Mouse (Mus musculus) forebrain, embryonic 12.5 days (tissue): Measurements from ENCODE around the gene Zfp933. TPM values are rescaled to one million over a fixed set of nuclear protein-coding genes. Genes with fewer than 3 reads are reported as not detected.
"Not testable (repeated sequence)": the region's sequence is repeated elsewhere in the genome, so short reads cannot be mapped to it uniquely, and the experiment has no call there.

Experiments
- ATAC-seq: fragments of 200-750 bp; cut with Nextera tagmentation; 2 replicates; pipeline ENCODE4 v1.8.0; 2017; ENCODE audit warnings: moderate TSS enrichment; ENCODE audit not compliant: low FRiP score
- H3K27ac ChIP-seq: fragments of 300-500 bp; sonication (generic); 2 replicates; pipeline ENCODE4 v1.5.1; 2016; ENCODE audit warnings: mild to moderate bottlenecking
- H3K27me3 ChIP-seq: fragments of 300-500 bp; sonication (generic); 2 replicates; pipeline ENCODE4 v1.6.1; 2016; ENCODE audit warnings: mild to moderate bottlenecking
- H3K36me3 ChIP-seq: fragments of 300-500 bp; sonication (generic); replicated peaks from 2 replicates; pipeline ENCODE4 v1.6.1; 2016; ENCODE audit warnings: mild to moderate bottlenecking
- H3K4me1 ChIP-seq: fragments of 300-500 bp; sonication (generic); 2 replicates; pipeline ENCODE4 v1.6.1; 2016
- H3K4me2 ChIP-seq: fragments of 300-500 bp; sonication (generic); 2 replicates; pipeline ENCODE4 v1.6.1; 2016; ENCODE audit warnings: mild to moderate bottlenecking, moderate library complexity
- H3K4me3 ChIP-seq: fragments of 300-500 bp; sonication (generic); replicated peaks from 2 replicates; pipeline ENCODE4 v1.5.1; 2016; ENCODE audit warnings: mild to moderate bottlenecking
- H3K9ac ChIP-seq: fragments of 300-500 bp; sonication (generic); 2 replicates; pipeline ENCODE4 v1.6.1; 2016; ENCODE audit warnings: mild to moderate bottlenecking
- H3K9me3 ChIP-seq: fragments of 300-500 bp; sonication (generic); 2 replicates; pipeline ENCODE4 v1.6.1; 2016
- WGBS: fragments of 180-500 bp; shearing (Covaris S2); methylation state at CpG from one replicate; pipeline ENCODE4 v1.1.7; 2016; 5-methylcytosine and 5-hydroxymethylcytosine counted together
- polyA plus RNA-seq: library from polyadenylated mRNA; unstranded; fragments of >200 nt; fragmentation: Nextera tagmentation; extraction: Ambion mirVana; gene quantifications from 2 replicates; pipeline ENCODE4 v1.2.1, GENCODE M21; 2016

Zfp933 gene
- polyA plus RNA-seq, 1 experiment from 2014 or later: 6.1 TPM

DNA sequence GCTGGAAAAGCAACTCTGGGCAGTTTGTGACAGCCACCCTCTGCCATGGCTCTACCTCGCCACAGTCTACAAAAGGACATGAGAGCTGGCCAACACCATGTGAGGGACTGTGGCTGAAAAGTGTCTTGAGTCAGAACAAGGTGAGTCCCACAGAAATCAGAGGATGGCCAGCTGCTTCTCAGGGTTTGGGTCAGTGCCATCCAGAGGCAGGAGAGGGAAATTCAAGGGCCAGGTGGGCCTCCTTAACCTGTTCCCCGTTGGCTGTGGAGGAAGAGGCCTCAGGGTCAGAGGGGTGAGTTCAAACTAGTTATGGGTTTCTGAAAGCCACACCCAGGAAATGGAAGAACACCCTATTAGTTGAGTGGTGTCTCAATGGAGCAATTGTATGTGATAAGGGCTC is 31.3 kb upstream of the Zfp933 start:
- H3K9me3 ChIP-seq: no peaks in the 10 kb centered on the region
- 74% methylated on average over 2 of the region's 2 CpGs for WGBS
- no peak overlapping the region for H3K4me3 ChIP-seq
- H3K27ac ChIP-seq: no peak overlapping the region
- H3K4me1 ChIP-seq: no peaks in the 10 kb centered on the region
- peaks cover 93% of the 10 kb centered on the region for H3K36me3 ChIP-seq
- no peak overlapping the region for H3K9ac ChIP-seq
- no peak overlapping the region for H3K4me2 ChIP-seq
- no peaks in the 10 kb centered on the region for H3K27me3 ChIP-seq
- no peak for ATAC-seq

DNA sequence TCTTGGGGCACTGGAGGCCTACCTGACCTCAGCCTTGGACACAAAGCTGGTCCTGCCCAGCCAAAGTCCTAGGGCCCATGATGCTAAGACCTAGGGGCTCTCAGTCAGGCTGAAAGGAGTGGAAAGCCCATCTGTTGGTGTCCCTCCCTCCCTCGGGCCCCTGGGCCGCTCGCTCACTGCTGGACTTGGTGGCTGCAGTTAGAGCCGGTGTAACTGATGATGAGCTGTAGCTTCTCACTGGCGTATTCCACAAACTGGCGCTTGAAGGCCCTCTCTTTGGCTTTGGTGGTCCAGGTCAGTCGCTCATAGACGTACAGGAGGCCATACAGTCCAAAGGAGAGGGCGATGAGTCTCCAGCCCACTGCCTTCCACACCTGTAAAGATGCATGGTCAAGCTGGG is 30.4 kb upstream of the Zfp933 start:
- Histone ChIP-seq H3K27me3 (no peaks in the 10 kb centered on the region), H3K36me3 (peaks cover 94% of the 10 kb centered on the region), H3K9ac (no peak overlapping the region), H3K9me3 (no peaks in the 10 kb centered on the region), H3K4me1 (no peaks in the 10 kb centered on the region), H3K4me3 (no peak overlapping the region), H3K4me2 (no peak overlapping the region), H3K27ac (no peak overlapping the region)
- 94% methylated on average over 9 of the region's 9 CpGs for WGBS
- ATAC-seq: no peak

DNA sequence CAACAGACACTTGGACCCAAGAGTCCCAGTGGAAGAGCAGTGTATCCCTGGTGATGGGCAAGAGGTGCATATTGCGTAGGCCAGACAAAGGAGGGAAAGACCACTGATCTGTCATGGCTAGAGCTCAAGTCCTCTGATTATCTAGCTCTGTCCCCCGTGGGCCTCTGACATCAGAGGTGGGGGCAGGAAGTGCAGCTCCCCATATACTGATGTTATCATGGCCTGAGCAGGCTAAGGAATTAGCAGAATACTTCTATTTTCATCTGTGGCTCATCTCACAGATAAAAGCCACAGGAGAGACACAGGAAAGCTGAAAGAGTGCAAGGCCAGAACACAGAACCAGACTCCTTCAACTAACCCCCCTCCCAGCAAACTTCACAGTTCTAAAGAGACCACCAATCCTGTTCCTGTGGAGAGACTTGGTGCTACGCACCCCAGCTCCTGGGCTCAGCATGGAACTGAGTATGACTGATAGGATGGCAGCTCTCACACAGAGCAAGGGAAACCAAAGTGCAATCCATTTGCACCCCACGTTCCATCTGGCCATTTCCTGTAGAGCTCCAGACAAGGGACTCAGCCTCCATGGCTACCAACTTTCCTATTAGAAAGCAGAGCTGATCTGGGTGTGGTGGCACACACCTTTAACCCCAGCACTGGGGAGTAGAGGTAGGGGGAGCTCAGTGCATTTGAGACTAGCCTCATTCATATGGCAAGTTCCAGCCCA is 27.8 kb upstream of the Zfp933 start:
- ATAC-seq: no peak
- no peak overlapping the region for H3K9ac ChIP-seq
- no peak overlapping the region for H3K4me2 ChIP-seq
- no peak overlapping the region for H3K27ac ChIP-seq
- H3K27me3 ChIP-seq: no peaks in the 10 kb centered on the region
- H3K4me3 ChIP-seq: no peak overlapping the region
- H3K4me1 ChIP-seq: no peaks in the 10 kb centered on the region
- 91% methylated on average over 4 of the region's 4 CpGs for WGBS
- H3K9me3 ChIP-seq: no peaks in the 10 kb centered on the region
- peaks cover 89% of the 10 kb centered on the region for H3K36me3 ChIP-seq

DNA sequence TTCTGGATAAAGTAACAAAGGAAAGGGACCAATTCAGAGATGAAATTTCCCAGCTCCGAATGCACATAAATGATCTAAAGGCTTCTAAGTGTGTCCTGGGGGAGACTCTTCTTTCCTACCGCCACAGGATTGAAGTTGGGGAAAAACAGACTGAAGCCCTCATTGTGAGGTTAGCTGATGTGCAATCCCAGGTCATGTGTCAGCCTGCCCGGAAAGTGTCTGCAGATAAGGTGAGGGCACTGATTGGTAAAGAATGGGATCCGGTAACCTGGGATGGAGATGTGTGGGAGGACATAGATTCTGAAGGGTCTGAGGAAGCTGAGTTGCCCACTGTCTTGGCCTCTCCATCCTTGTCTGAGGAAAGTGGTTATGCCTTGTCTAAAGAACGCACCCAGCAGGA is 21.1 kb upstream of the Zfp933 start:
- Histone ChIP-seq H3K4me1 (peaks cover 29% of the 10 kb centered on the region), H3K36me3 (peaks cover 45% of the 10 kb centered on the region), H3K27ac (no peak overlapping the region), H3K9me3 (no peaks in the 10 kb centered on the region), H3K4me3 (peak overlapping the region; percentile 84), H3K9ac (peak overlapping the region; percentile 71), H3K27me3 (no peaks in the 10 kb centered on the region), H3K4me2 (peak overlapping the region; percentile 88)
- ATAC-seq: no peak
- WGBS: 14% methylated on average over 5 of the region's 5 CpGs

DNA sequence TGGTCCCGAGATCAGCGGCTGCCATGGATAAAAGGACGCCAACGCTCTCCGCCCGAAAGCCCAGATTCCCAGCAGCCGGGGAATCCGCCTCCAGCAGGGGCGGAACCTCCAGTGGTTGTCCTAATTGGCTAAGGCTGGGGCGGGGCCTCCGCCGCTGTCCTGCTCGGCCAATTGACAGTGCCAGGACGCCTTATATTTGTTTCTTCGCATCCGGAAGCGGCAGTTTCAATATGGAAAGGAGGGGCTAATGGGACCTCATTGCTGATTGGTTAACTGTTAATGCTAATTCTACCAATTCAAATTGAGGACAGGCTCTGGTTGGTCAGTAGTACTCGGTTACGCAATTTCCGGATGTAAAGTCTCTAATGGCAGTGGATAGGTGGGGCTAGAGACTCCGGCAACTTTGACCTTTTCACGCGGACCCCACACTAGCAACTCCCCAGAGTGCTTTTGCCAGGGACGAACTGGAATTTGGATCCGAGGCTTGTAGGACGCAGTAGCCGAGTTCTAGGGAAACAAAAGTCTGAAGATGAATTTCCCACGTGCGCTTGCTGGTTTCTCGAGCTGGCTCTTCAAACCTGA is 20.4 kb upstream of the Zfp933 start, which contains the start of the genes Miip and Fv1:
Gene Miip, minus strand, starts transcription at position 367 of the 582 bp plus-strand sequence.
Gene Fv1, plus strand, starts transcription at position 530 of the 582 bp plus-strand sequence.
- WGBS: under 1% methylated on average over 30 of the region's 30 CpGs
- Histone ChIP-seq H3K4me2 (peak within 1 kb of the TSS; percentile 88), H3K36me3 (peaks cover 42% of the 10 kb centered on the region), H3K4me3 (peak within 1 kb of the TSS; percentile 84), H3K27ac (peak within 1 kb of the TSS; percentile 80), H3K4me1 (peaks cover 29% of the 10 kb centered on the region), H3K9me3 (no peaks in the 10 kb centered on the region), H3K27me3 (no peaks in the 10 kb centered on the region), H3K9ac (peak within 1 kb of the TSS; percentile 83)
- peak; percentile 99 for ATAC-seq

DNA sequence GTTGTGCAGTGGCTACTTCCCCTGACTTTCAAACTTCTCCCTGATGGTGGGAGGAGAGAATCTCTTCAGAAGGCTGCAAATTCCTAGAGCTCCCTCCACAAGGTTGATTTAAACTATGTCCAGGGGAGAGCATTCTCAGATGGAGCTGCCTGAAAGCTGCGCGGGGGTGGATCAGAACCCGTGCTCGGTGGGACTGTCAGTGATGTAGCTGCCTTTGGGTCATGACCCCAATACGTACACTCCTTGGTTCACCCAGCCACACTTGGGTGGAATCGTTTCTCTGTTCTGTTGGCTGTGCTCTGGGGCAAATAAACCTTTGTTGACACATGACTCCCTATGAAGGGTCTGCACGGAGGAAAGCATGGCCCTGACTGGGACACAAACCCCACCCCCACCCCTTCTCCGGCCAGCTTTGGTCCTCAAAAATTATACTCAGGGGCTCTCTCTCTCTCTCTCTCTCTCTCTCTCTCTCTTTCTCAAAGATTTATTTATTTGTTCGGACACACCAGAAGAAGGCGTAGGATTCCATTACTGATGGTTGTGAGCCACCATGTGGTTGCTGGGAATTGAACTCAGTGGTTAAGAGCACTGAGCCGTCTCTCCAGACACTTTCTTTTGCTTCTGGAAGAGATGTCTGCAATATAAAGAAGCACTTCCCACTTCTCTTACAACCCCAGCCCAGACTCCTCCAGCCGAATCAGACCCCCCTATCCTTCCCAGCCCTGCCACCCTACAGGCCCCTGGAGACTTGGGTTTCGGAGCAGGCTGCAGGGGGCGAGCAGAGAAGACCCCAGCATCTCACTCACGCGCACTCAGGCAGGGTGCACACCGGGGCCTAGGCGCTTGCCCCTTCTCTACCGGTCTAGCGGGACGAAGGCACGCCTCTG is 19.6 kb upstream of the Zfp933 start:
- peak; percentile 1; the same call in 1 of the 2 replicates for ATAC-seq
- Histone ChIP-seq H3K27ac (peak overlapping the region; percentile 80), H3K4me2 (peak overlapping the region; percentile 69), H3K36me3 (peaks cover 42% of the 10 kb centered on the region), H3K9ac (peak overlapping the region; percentile 83), H3K9me3 (no peaks in the 10 kb centered on the region), H3K4me3 (peak overlapping the region; percentile 84), H3K27me3 (no peaks in the 10 kb centered on the region), H3K4me1 (peaks cover 29% of the 10 kb centered on the region)
- 7% methylated on average over 22 of the region's 22 CpGs for WGBS

DNA sequence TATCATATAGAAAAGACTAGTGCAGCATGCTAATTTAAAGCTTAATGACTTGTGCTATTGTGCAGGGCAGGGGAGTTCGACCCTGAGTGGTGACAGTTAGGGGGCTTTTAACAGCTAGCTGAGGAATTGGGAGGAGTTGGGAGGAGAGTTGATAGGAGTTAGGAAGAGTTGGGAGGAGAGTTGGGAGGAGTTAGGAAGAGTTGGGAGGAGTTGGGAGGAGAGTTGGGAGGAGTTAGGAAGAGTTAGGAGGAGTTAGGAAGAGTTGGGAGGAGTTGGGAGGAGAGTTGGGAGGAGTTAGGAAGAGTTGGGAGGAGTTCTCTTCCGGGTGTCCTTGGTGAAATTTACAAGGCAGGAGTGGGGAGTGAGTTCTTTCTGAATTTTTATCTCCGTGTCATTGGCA is 18.6 kb upstream of the Zfp933 start:
- H3K4me3 ChIP-seq, H3K27ac ChIP-seq, H3K9ac ChIP-seq, H3K27me3 ChIP-seq, H3K9me3 ChIP-seq, ATAC-seq: not testable (repeated sequence)
- Histone ChIP-seq H3K4me1 (peaks cover 29% of the 10 kb centered on the region), H3K36me3 (peaks cover 42% of the 10 kb centered on the region), H3K4me2 (peak overlapping the region; percentile 69; the same call in 1 of the 2 replicates)
- WGBS: 55% methylated on average over 3 of the region's 3 CpGs

GRCm38 (mm10) chr4:147866056-147866455 is 17.9 kb upstream of the Zfp933 start:
- peaks cover 47% of the 10 kb centered on the region for H3K36me3 ChIP-seq
- no peak overlapping the region for H3K9ac ChIP-seq
- 98% methylated on average over 9 of the region's 9 CpGs for WGBS

GRCm38 (mm10) chr4:147865651-147866050 is 17.5 kb upstream of the Zfp933 start:
- Histone ChIP-seq H3K4me3 (no peak overlapping the region), H3K4me2 (no peak overlapping the region), H3K9me3 (no peaks in the 10 kb centered on the region), H3K9ac (no peak overlapping the region), H3K27me3 (no peaks in the 10 kb centered on the region), H3K36me3 (peaks cover 51% of the 10 kb centered on the region), H3K4me1 (peaks cover 29% of the 10 kb centered on the region), H3K27ac (no peak overlapping the region)
- ATAC-seq: no peak
- WGBS: 94% methylated on average over 6 of the region's 6 CpGs

More at GRCm38 (mm10) chr4:147866056-147866455, 17.9 kb upstream of the Zfp933 start:
- Histone ChIP-seq H3K4me2 (no peak overlapping the region), H3K4me3 (no peak overlapping the region), H3K9me3 (no peaks in the 10 kb centered on the region), H3K27ac (no peak overlapping the region), H3K4me1 (peaks cover 29% of the 10 kb centered on the region), H3K27me3 (no peaks in the 10 kb centered on the region)
- no peak for ATAC-seq

GRCm38 (mm10) chr4:147862051-147862450 is 13.9 kb upstream of the Zfp933 start:
- Histone ChIP-seq H3K9ac (no peak overlapping the region), H3K36me3 (peaks cover 57% of the 10 kb centered on the region), H3K4me3 (no peak overlapping the region), H3K9me3 (no peaks in the 10 kb centered on the region), H3K27me3 (no peaks in the 10 kb centered on the region), H3K4me2 (no peak overlapping the region), H3K4me1 (peaks cover 6% of the 10 kb centered on the region), H3K27ac (no peak overlapping the region)
- 94% methylated on average over 3 of the region's 3 CpGs for WGBS
- ATAC-seq: no peak

DNA sequence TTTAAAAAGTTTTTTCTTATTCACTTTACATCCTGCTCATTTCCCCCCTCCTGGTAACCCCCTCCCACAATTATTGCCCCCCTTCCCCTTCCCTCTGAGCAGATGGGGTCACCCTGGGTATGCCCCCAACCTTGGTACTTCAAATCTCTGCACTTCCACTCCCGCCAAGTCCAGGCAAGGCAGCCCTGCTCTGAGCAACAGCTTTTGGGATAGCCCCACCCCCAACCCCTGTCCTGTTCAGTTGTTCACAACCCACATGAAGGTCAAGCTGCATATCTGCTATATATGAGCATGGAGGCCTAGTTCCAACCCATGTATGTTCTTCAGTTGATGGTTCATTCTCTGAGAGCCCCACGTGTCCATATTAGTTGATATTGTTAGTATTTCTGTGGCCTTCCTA is 2.6 kb upstream of the Zfp933 start:
- Histone ChIP-seq H3K9ac (no peak overlapping the region), H3K36me3 (no peaks in the 10 kb centered on the region), H3K9me3 (no peaks in the 10 kb centered on the region), H3K4me3 (no peak overlapping the region), H3K4me1 (peaks cover 13% of the 10 kb centered on the region), H3K27ac (no peak overlapping the region), H3K27me3 (0 out of 2 replicates have a peak, but pooled peaks cover 3% of the 10 kb centered on the region), H3K4me2 (no peak overlapping the region)
- no peak for ATAC-seq
- WGBS: 77% methylated on average over 2 of the region's 2 CpGs

GRCm38 (mm10) chr4:147848584-147848991 is 422 bp upstream of the Zfp933 start:
- H3K9ac ChIP-seq: peak overlapping the region; percentile 61
- H3K27ac ChIP-seq: no peak overlapping the region
- peaks cover 13% of the 10 kb centered on the region for H3K4me1 ChIP-seq
- peaks cover 14% of the 10 kb centered on the region for H3K36me3 ChIP-seq
- peak overlapping the region; percentile 55 for H3K4me2 ChIP-seq
- peak overlapping the region; percentile 64 for H3K4me3 ChIP-seq
- ATAC-seq: peak; percentile 66
- 5% methylated on average over 4 of the region's 4 CpGs for WGBS
- H3K27me3 ChIP-seq: 0 out of 2 replicates have a peak, but pooled peaks cover 3% of the 10 kb centered on the region
- H3K9me3 ChIP-seq: peaks cover 5% of the 10 kb centered on the region; the same call in 1 of the 2 replicates
